Mouse (Mus musculus): ENCODE measurements around the gene Slc38a1.

DNA sequence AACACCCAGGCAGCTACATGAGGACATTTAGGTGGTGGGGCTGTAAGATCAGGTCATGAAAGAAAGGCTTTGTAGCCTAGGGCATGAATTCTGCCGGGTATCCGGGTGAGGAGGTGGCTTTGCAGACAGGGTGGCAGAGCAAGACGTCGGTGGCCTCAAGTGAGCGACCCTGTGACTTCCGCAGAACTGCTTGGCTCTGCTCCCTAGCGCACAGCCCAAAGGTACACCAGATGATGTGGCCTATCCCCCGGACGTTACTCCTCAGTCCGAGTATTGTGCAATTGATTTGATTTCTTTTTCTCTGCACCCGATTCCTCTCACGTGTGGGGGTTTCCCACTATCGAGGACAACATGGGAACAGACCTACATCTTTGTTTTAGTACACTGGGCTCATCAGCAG lies 49.7 kb downstream of the Slc38a1 start:
- no peak for TF ChIP-seq POLR2A (IDR thresholded peaks at IDR 0.05; ENCODE audit: borderline replicate concordance, insufficient read depth, low read length)
- no peak for TF ChIP-seq CTCF (IDR thresholded peaks at IDR 0.05; ENCODE audit: borderline replicate concordance, insufficient read depth, low read depth, low read length)

Measured in cerebellum, adult 2 months (tissue).